Mouse (Mus musculus): ENCODE results near the gene Fibp. TPM values are rescaled to one million over a fixed set of nuclear protein-coding genes. Genes with fewer than 3 reads are reported as not detected.

Gene Fibp
- total and polyA plus RNA-seq, 3 experiments: 21.9 to 63.5 TPM; not detected in 1

- TF ChIP-seq UBTF (IDR thresholded peaks at IDR 0.05; ENCODE audit: borderline replicate concordance, insufficient read depth, low read depth, low read length) (no peak; the same call in 1 of the 2 replicates), MXI1 (IDR thresholded peaks at IDR 0.05; ENCODE audit: low read depth, low read length) (peak; percentile 74), ELF1 (IDR thresholded peaks at IDR 0.05; ENCODE audit: low read depth, low read length) (peak; percentile 6; the same call in 1 of the 2 replicates), USF2 (IDR thresholded peaks at IDR 0.05; ENCODE audit: borderline replicate concordance in 1 of 2, insufficient read depth in 1 of 2, low read depth in 1 of 2, low read length in 2 of 2) (no peak), ZMIZ1 (IDR thresholded peaks at IDR 0.05; ENCODE audit: low read depth, low read length) (peak; percentile 76), ZNF384 (IDR thresholded peaks at IDR 0.05; ENCODE audit: low read depth, low read length) (no peak), POLR2AphosphoS2 (IDR thresholded peaks at IDR 0.05; ENCODE audit: low read length) (0 out of 2 replicates have a peak, but pooled peaks have one; percentile 68), RCOR1 (IDR thresholded peaks at IDR 0.05; ENCODE audit: low read depth, low read length) (no peak), SIN3A (IDR thresholded peaks at IDR 0.05; ENCODE audit: low read length) (peak; percentile 66), BHLHE40 (IDR thresholded peaks at IDR 0.05; ENCODE audit: borderline replicate concordance, low read depth, low read length) (no peak), MAFK (IDR thresholded peaks at IDR 0.05; ENCODE audit: borderline replicate concordance, low read depth, low read length) (no peak), ETS1 (IDR thresholded peaks at IDR 0.05; ENCODE audit: low read depth, low read length) (no peak), CTCF (IDR thresholded peaks at IDR 0.05 in 2 of 3, conservative IDR thresholded peaks at IDR 0.05 in 1 of 3; ENCODE audit: control insufficient read depth in 1 of 3, insufficient read depth in 1 of 3, low read depth in 2 of 3, low read length in 3 of 3, poor library complexity in 1 of 3, severe bottlenecking in 1 of 3) (0 out of 6 replicates have a peak, but pooled peaks of 1 of the 3 experiments have one; percentile 9), ZKSCAN1 (IDR thresholded peaks at IDR 0.05; ENCODE audit: low read depth, low read length) (no peak)
These were observed 3.3 kb upstream of the Fibp start (continued) for GRCm38 (mm10) chr19:5456922-5457745.

- Histone ChIP-seq H3K4me1 (ENCODE audit: control insufficient read depth in 1 of 2, insufficient read depth in 2 of 2, low read length in 2 of 2) (peaks cover 0 to 31% of the 10 kb centered on the region in 2 experiments), H3K27ac (ENCODE audit: control insufficient read depth, low read depth, low read length) (peak within 1 kb of the TSS; percentile 51), H3K27me3 (ENCODE audit: control insufficient read depth in 1 of 2, insufficient read depth in 2 of 2, low read length in 2 of 2) (no peaks in the 10 kb centered on the region), H3K9me3 (replicated peaks; ENCODE audit: insufficient read depth, low read length) (no peaks in the 10 kb centered on the region), H3K36me3 (ENCODE audit: control insufficient read depth in 1 of 2, insufficient read depth in 2 of 2, low read length in 2 of 2) (peaks cover 0 to 5% of the 10 kb centered on the region in 2 experiments; a peak in 2 of 4 replicates), H3K79me2 (ENCODE audit: control insufficient read depth, insufficient read depth, low read length, poor library complexity) (peaks cover 18% of the 10 kb centered on the region), H3K4me3 (ENCODE audit: control insufficient read depth in 1 of 2, insufficient read depth in 1 of 2, low read depth in 2 of 2, low read length in 2 of 2) (peak within 1 kb of the TSS; percentile 77), H3K9ac (ENCODE audit: control insufficient read depth, low read depth, low read length, poor library complexity, severe bottlenecking) (peak within 1 kb of the TSS; percentile 89)
- DNase-seq (ENCODE audit: low read depth, low spot score): peak; percentile 48
- TF ChIP-seq USF1 (IDR thresholded peaks at IDR 0.05; ENCODE audit: low read depth, low read length) (no peak), SMC3 (IDR thresholded peaks at IDR 0.05; ENCODE audit: low read depth, low read length) (no peak), TAL1 (IDR thresholded peaks at IDR 0.05; ENCODE audit: low read length) (no peak), KAT2A (conservative IDR thresholded peaks at IDR 0.05; ENCODE audit: low read depth, low read length) (no peak), TCF12 (IDR thresholded peaks at IDR 0.05; ENCODE audit: low read depth, low read length) (no peak), SIN3A (IDR thresholded peaks at IDR 0.05; ENCODE audit: low read length) (0 out of 2 replicates have a peak, but pooled peaks have one; percentile 40), POLR2A (IDR thresholded peaks at IDR 0.05; ENCODE audit: control insufficient read depth in 1 of 2, insufficient read depth in 1 of 2, low read depth in 1 of 2, low read length in 2 of 2, poor library complexity in 1 of 2) (no peak), ZMIZ1 (IDR thresholded peaks at IDR 0.05; ENCODE audit: low read depth, low read length) (no peak), UBTF (IDR thresholded peaks at IDR 0.05; ENCODE audit: borderline replicate concordance, insufficient read depth, low read depth, low read length) (no peak), RCOR1 (IDR thresholded peaks at IDR 0.05; ENCODE audit: low read depth, low read length) (no peak), GATA1 (IDR thresholded peaks at IDR 0.05; ENCODE audit: low read depth, low read length) (no peak), JUND (IDR thresholded peaks at IDR 0.05; ENCODE audit: low read depth, low read length) (peak; percentile 93; the same call in 1 of the 2 replicates), NELFE (IDR thresholded peaks at IDR 0.05; ENCODE audit: low read depth, low read length) (no peak), ZNF384 (IDR thresholded peaks at IDR 0.05; ENCODE audit: low read depth, low read length) (no peak), CTCF (IDR thresholded peaks at IDR 0.05 in 2 of 3, conservative IDR thresholded peaks at IDR 0.05 in 1 of 3; ENCODE audit: control insufficient read depth in 1 of 3, insufficient read depth in 1 of 3, low read depth in 2 of 3, low read length in 3 of 3, poor library complexity in 1 of 3, severe bottlenecking in 1 of 3) (no peak), ELF1 (IDR thresholded peaks at IDR 0.05; ENCODE audit: low read depth, low read length) (0 out of 2 replicates have a peak, but pooled peaks have one; percentile 0), BHLHE40 (IDR thresholded peaks at IDR 0.05; ENCODE audit: borderline replicate concordance, low read depth, low read length) (no peak), ZKSCAN1 (IDR thresholded peaks at IDR 0.05; ENCODE audit: low read depth, low read length) (no peak), ETS1 (IDR thresholded peaks at IDR 0.05; ENCODE audit: low read depth, low read length) (0 out of 2 replicates have a peak, but pooled peaks have one; percentile 6), CHD2 (IDR thresholded peaks at IDR 0.05; ENCODE audit: low read length) (no peak), MAFK (IDR thresholded peaks at IDR 0.05; ENCODE audit: borderline replicate concordance, low read depth, low read length) (no peak), ZC3H11A (IDR thresholded peaks at IDR 0.05; ENCODE audit: low read depth, low read length) (no peak), RAD21 (IDR thresholded peaks at IDR 0.05; ENCODE audit: low read depth, low read length) (no peak), EP300 (IDR thresholded peaks at IDR 0.05; ENCODE audit: low read depth in 1 of 2, low read length in 2 of 2) (no peak), HCFC1 (IDR thresholded peaks at IDR 0.05; ENCODE audit: low read depth, low read length) (no peak), CHD1 (IDR thresholded peaks at IDR 0.05; ENCODE audit: low read depth, low read length) (no peak)
These were observed 2.5 kb upstream of the Fibp start, which contains the start of gene Ccdc85b for GRCm38 (mm10) chr19:5457746-5458442. Gene Ccdc85b, minus strand, starts transcription at chr19:5457894.
